ENCODE assay signal across 13 mouse cellular contexts in the genomic region with DNA sequence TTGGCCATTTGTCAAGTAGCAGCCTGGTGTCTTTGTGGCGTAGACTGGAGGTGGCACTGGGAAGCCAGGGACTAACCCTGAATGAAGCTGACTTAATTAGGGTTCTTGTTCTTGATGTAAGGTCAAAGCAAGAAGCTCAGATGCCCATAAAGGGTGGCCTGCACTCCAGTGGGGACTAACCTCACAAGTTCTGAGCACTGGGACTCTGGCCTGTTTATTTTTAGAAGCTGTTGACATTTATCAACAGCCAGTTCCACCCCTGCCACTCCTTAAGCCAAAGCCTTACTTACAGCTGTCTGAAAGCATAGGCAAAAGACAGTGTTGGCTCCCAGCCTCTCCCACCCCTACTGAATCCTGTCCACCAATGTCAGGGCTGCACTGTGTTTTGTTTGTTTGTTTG. TPM values are rescaled to one million over a fixed set of nuclear protein-coding genes. Genes with fewer than 3 reads are reported as not detected.
DNase-seq lines count a peak whose midpoint lies in the region; ATAC-seq and TF ChIP-seq lines count a peak whose summit lies in the region.
"Had no signal": no experiment of that assay in that cellular context is flagged by ENCODE, and none has a peak within 500 bp of the region (broad histone marks: within the 10 kb centered on the region; RNA-seq: fewer than 3 reads in every experiment).

No protein-coding gene starts in this region.

- no peaks in the 10 kb centered on the region for H3K9me3 ChIP-seq in lung, embryonic 15.5 days
- H3K9me3 ChIP-seq in liver, embryonic 11.5 days (ENCODE audit: control insufficient read depth, low read length): no peaks in the 10 kb centered on the region
- no peaks in the 10 kb centered on the region for H3K9me3 ChIP-seq in forebrain, postnatal 0 days (ENCODE audit: low read length)
- H3K9me3 ChIP-seq: forebrain, embryonic 10.5 days; intestine, embryonic 15.5 days had no signal

- H3K36me3 ChIP-seq in lung, embryonic 15.5 days: no peaks in the 10 kb centered on the region
- no peaks in the 10 kb centered on the region for H3K36me3 ChIP-seq in liver, embryonic 11.5 days (ENCODE audit: control insufficient read depth, insufficient read depth, low read length)
- H3K36me3 ChIP-seq in forebrain, postnatal 0 days (ENCODE audit: insufficient read depth): no peaks in the 10 kb centered on the region
- H3K36me3 ChIP-seq: forebrain, embryonic 10.5 days; intestine, embryonic 15.5 days had no signal

- 33% methylated on average over 1 of the region's 1 CpGs for WGBS in lung, embryonic 15.5 days
- 39% methylated on average over 1 of the region's 1 CpGs for WGBS in lung, adult 2 months
- 82% methylated on average over 1 of the region's 1 CpGs for WGBS in liver, embryonic 11.5 days
- WGBS in forebrain, postnatal 0 days: 52% methylated on average over 1 of the region's 1 CpGs

- no peaks in the 10 kb centered on the region for H3K27me3 ChIP-seq in lung, embryonic 15.5 days
- H3K27me3 ChIP-seq in liver, embryonic 11.5 days (replicated peaks; ENCODE audit: control insufficient read depth, insufficient read depth, low read length): no peaks in the 10 kb centered on the region
- no peaks in the 10 kb centered on the region for H3K27me3 ChIP-seq in forebrain, postnatal 0 days (ENCODE audit: insufficient read depth, low read length)
- H3K27me3 ChIP-seq: intestine, embryonic 15.5 days had no signal

- no peak overlapping the region for H3K4me2 ChIP-seq in lung, embryonic 15.5 days
- H3K4me2 ChIP-seq in liver, embryonic 11.5 days: peak overlapping the region; percentile 14; the same call in 1 of the 2 replicates
- no peak overlapping the region for H3K4me2 ChIP-seq in forebrain, postnatal 0 days (ENCODE audit: low read depth)
- H3K4me2 ChIP-seq: intestine, embryonic 15.5 days had no signal

- H3K4me3 ChIP-seq in lung, embryonic 15.5 days: no peak overlapping the region
- no peak overlapping the region for H3K4me3 ChIP-seq in lung, adult 2 months (replicated peaks; ENCODE audit: extremely low read depth, low read depth, low read length)
- H3K4me3 ChIP-seq in liver, embryonic 11.5 days (ENCODE audit: low read depth, low read length): no peak overlapping the region
- no peak overlapping the region for H3K4me3 ChIP-seq in forebrain, postnatal 0 days (ENCODE audit: low read depth, low read length)
- H3K4me3 ChIP-seq: forebrain, embryonic 10.5 days; intestine, embryonic 15.5 days had no signal

- H3K9ac ChIP-seq in lung, embryonic 15.5 days: no peak overlapping the region
- no peak overlapping the region for H3K9ac ChIP-seq in liver, embryonic 11.5 days (ENCODE audit: low read depth, low read length)
- H3K9ac ChIP-seq in forebrain, postnatal 0 days: no peak overlapping the region
- H3K9ac ChIP-seq: intestine, embryonic 15.5 days had no signal

- no peak overlapping the region for H3K27ac ChIP-seq in lung, embryonic 15.5 days
- H3K27ac ChIP-seq in liver, embryonic 11.5 days (ENCODE audit: low read depth, low read length): peak overlapping the region; percentile 55
- H3K27ac ChIP-seq in forebrain, postnatal 0 days (ENCODE audit: low read depth, low read length): no peak overlapping the region
- H3K27ac ChIP-seq: forebrain, embryonic 10.5 days; intestine, embryonic 15.5 days had no signal

- peak; percentile 41; the same call in 1 of the 2 replicates for ATAC-seq in lung, embryonic 15.5 days (ENCODE audit: borderline replicate concordance, extremely low read depth, low FRiP score, low TSS enrichment)
- ATAC-seq in liver, embryonic 11.5 days (replicated peaks; ENCODE audit: low FRiP score): no peak
- ATAC-seq in forebrain, postnatal 0 days: no peak
- ATAC-seq: intestine, embryonic 15.5 days had no signal

- TF ChIP-seq POLR2A in lung, adult 2 months (IDR thresholded peaks at IDR 0.05; ENCODE audit: borderline replicate concordance, extremely low read depth, low read depth, low read length): no peak

- H3K4me1 ChIP-seq in lung, embryonic 15.5 days: peaks cover 18% of the 10 kb centered on the region
- H3K4me1 ChIP-seq in lung, adult 2 months (ENCODE audit: control insufficient read depth, insufficient read depth, low read length): peaks cover 17% of the 10 kb centered on the region
- H3K4me1 ChIP-seq in liver, embryonic 11.5 days (replicated peaks; ENCODE audit: control insufficient read depth, insufficient read depth, low read length): peaks cover 45% of the 10 kb centered on the region
- 0 out of 2 replicates have a peak, but pooled peaks cover 3% of the 10 kb centered on the region for H3K4me1 ChIP-seq in forebrain, postnatal 0 days (ENCODE audit: insufficient read depth)

- TF ChIP-seq CTCF in lung, adult 2 months (IDR thresholded peaks at IDR 0.05; ENCODE audit: insufficient read depth, low read length): no peak
- no peak for TF ChIP-seq CTCF in forebrain, postnatal 0 days (IDR thresholded peaks at IDR 0.05; ENCODE audit: low read depth)

- no peak for DNase-seq in lung, adult 2 months
- DNase-seq in heart, adult 8-10 months (ENCODE audit: low spot score): peak; percentile 50
- DNase-seq in liver, embryonic 11.5 days (ENCODE audit: low spot score): no peak
- peak; percentile 88 for DNase-seq in skeletal muscle tissue, adult 2 months (ENCODE audit: low read depth, low spot score)
- no peak for DNase-seq in kidney, postnatal 4 days
- no peak for DNase-seq in forebrain, postnatal 0 days
- no peak for DNase-seq in urinary bladder, postnatal 10 days (ENCODE audit: low spot score)
- DNase-seq: retina, postnatal 1 day; thymus, postnatal 25 days had no signal

RNA-seq across cellular contexts. Expression of a gene that starts 9.3 kb away (rescaled TPM):
- 6.2 and 6.6 TPM in 2 replicates for polyA plus RNA-seq in lung, embryonic 15.5 days (2015; fragmentation: Nextera tagmentation; extraction: Ambion mirVana)
- 19.0 and 21.4 TPM in 2 replicates for polyA plus RNA-seq in lung, adult 2 months (2012; rRNA removed)
- 1 to 10 TPM; 3.7 to 6.6 (median 4.6) TPM for total RNA-seq in heart, adult 8-10 months (2022)
- 19.7 and 23.3 TPM in 2 replicates for polyA plus RNA-seq in liver, embryonic 11.5 days (2014; fragmentation: Nextera tagmentation; extraction: Ambion mirVana)
- 10.8 and 13.2 TPM in 2 replicates for total RNA-seq in forebrain, postnatal 0 days (2014; rRNA removed)
- polyA plus RNA-seq in forebrain, postnatal 0 days (2015; fragmentation: Nextera tagmentation; extraction: Ambion mirVana): 17.2 and 22.7 TPM in 2 replicates

RNA-seq across cellular contexts. Expression of a gene that starts 44.2 kb away (rescaled TPM):
- 3.4 and 6.0 TPM in 2 replicates for polyA plus RNA-seq in lung, embryonic 15.5 days (2015; fragmentation: Nextera tagmentation; extraction: Ambion mirVana)
- 0.91 and 2.2 TPM in 2 replicates for polyA plus RNA-seq in lung, adult 2 months (2012; rRNA removed)
- total RNA-seq in heart, adult 8-10 months (2022): 100 to 1,000 TPM; 586 to 686 (median 600) TPM
- 0.70 TPM in 1 of 2 replicates, not detected in the other for polyA plus RNA-seq in liver, embryonic 11.5 days (2014; fragmentation: Nextera tagmentation; extraction: Ambion mirVana)
- total RNA-seq in forebrain, postnatal 0 days (2014; rRNA removed): 0.67 and 1.2 TPM in 2 replicates
- not detected in 2 replicates for polyA plus RNA-seq in forebrain, postnatal 0 days (2015; fragmentation: Nextera tagmentation; extraction: Ambion mirVana)
- total RNA-seq: megakaryocyte progenitor cell, adult 5-6 weeks had no signal
- polyA plus RNA-seq: forebrain, embryonic 10.5 days had no signal

RNA-seq across cellular contexts. Expression of a gene that starts 50.8 kb away (rescaled TPM):
- polyA plus RNA-seq in lung, embryonic 15.5 days (2015; fragmentation: Nextera tagmentation; extraction: Ambion mirVana): 318 and 321 TPM in 2 replicates
- 602 and 729 TPM in 2 replicates for polyA plus RNA-seq in lung, adult 2 months (2012; rRNA removed)
- total RNA-seq in heart, adult 8-10 months (2022): 100 to 1,000 TPM; 413 to 443 (median 429) TPM
- polyA plus RNA-seq in liver, embryonic 11.5 days (2014; fragmentation: Nextera tagmentation; extraction: Ambion mirVana): 251 and 283 TPM in 2 replicates
- 270 and 295 TPM in 2 replicates for total RNA-seq in forebrain, postnatal 0 days (2014; rRNA removed)
- 356 and 373 TPM in 2 replicates for polyA plus RNA-seq in forebrain, postnatal 0 days (2015; fragmentation: Nextera tagmentation; extraction: Ambion mirVana)

Comparison
In these comparisons a context has a peak if more than half of its experiments do, and no peak if none do; other contexts are left out.
1. DNase-seq: peak in heart, adult 8-10 months (single experiment) and skeletal muscle tissue, adult 2 months (single experiment); none in lung, adult 2 months (single experiment), liver, embryonic 11.5 days (single experiment), kidney, postnatal 4 days (0 of 2), forebrain, postnatal 0 days (single experiment) and urinary bladder, postnatal 10 days (single experiment).